Mouse (Mus musculus) retina, postnatal 1 day (tissue): Measurements from ENCODE around the gene 4930426L09Rik.

Experiments used
- DNase-seq: peaks from one replicate; pipeline ENCODE4 v3.0.0-alpha.2; 2012

4930426L09Rik gene

GRCm38 (mm10) chr2:18998054-18998478, at the start of gene 4930426L09Rik, which contains the start of gene Pip4k2a:
Gene 4930426L09Rik, plus strand, starts transcription at chr2:18998343.
Gene Pip4k2a, minus strand, starts transcription at chr2:18998126.
- peak; percentile 94 for DNase-seq

DNA sequence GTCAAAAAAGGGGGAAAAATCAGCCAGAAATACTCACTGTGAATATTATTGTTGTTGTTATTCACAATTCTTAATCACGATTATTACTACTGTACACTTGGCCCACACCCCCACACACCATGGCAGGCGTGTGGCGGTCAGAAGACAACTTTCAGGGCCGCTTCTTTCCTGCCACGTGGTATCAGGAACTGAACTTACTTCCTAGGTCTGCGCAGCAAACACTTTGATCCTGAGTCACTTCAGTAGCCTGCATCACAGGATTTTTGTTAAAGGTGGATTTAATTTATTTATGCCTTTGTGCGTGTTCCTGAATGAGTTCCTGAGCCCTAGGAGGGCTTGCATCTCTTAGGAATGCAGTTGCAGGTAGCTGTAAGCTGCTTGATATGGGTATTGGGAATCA, 49.4 kb upstream of the 4930426L09Rik start:
- DNase-seq, result no peak

- no peak for DNase-seq
Observed at GRCm38 (mm10) chr2:18950758-18951157, 47.4 kb upstream of the 4930426L09Rik start.

DNA sequence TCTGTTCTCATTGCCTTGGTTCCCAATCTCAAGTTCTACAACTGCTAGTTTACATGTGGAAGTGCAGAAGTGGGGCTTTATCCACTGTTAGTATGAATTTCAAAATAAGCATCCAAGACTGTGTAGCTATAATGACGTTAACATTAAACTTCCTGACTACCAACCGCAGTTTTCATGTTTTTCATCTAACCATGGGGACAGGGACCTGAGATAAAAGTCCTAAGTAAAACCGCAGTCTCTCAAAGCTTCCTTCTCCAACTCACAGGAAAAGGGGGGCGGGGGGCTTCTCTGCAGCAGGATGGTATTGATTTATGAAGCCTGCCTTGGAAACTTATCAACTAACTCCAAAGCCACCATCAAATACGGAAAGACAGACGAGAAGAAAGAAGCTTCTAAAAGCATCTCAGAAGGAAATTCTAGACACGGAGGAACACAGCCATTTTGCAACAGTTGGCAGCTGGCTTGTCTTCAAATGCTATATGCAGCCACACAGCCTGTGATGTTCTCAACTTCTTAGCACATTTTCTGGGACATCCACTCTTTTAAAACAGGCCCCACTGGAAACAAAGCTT, 46.0 kb upstream of the 4930426L09Rik start:
- DNase-seq, result no peak

GRCm38 (mm10) chr2:18954422-18954821, 43.7 kb upstream of the 4930426L09Rik start:
- DNase-seq, result no peak

GRCm38 (mm10) chr2:18955022-18955421, 43.1 kb upstream of the 4930426L09Rik start:
- no peak for DNase-seq

- DNase-seq, result no peak
Observed at GRCm38 (mm10) chr2:18955671-18956070, 42.5 kb upstream of the 4930426L09Rik start.

DNA sequence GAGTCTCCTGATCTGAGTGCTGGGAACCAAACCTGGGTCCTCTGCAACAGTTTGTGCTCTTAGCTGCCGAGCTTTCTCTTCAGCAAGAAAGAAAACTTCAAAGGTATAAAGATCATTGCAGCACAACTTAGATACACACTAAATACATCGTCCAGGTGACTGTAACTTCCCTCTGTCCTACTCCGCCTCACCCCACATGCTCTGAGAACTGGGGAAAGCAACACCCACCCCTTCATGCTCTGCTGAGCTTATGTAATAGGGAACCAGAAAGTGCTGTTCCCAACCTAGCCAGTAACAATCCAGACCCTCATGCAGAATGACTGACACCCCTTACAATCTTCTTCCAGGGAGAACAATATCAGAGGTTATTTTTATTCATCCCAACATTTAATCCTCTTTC, 41.7 kb upstream of the 4930426L09Rik start:
- DNase-seq, result no peak

DNA sequence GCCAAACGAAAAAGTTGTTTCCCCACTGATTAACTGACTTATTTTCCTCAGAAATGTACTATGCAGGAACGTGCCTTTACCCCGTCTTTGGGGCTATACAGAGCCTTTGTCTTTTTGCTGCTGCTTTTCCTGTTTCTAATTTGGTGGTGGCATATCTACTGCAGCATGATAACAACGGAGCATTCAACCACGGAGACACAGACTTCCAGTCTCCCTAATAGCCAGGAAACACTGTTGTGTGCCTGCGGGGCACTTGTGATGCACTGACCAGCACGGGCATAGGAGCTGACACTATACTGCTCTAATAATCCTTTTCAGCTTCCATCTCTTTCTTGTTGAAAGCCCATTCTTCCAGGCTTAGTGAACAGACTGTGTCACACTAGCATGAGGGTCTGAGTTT, 41.2 kb upstream of the 4930426L09Rik start:
- no peak for DNase-seq

DNA sequence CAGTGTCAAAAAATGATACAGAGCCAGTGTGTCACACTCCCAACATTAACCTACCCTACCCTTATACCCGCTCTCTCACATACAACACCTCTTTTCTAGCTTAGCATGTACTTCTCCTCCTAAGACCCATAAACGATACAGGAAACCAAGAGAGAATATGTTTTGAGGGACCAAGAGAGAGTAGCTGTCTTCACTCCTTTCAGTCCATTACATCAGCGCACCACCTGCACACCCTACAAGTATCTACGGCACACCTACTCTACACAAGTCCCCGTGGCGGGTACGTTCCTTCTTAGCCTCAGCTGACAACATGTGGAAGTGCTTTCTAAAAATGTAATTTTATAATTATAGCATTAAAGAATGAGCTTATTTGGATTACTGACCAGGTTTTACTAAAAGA, 40.7 kb upstream of the 4930426L09Rik start:
- no peak for DNase-seq

DNA sequence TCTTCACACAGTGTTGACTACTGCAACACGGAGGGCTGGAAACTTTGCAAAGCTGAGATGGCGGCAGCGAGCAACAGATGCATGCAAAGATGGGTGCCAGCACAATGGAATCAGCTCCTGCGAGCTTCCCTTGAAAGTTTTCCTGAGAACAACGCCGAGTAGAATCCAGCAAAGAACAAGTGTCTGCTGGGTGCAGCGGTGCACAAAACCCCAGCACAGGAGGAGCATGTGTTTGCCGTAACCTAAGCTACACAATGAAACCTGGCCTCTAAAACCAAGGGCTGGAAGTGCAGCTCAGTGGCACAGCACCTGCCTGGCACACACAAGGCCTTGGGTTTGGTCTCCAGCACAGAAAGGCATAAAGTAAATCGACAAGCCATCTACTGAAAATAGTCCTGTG, 40.1 kb upstream of the 4930426L09Rik start:
- no peak for DNase-seq

DNA sequence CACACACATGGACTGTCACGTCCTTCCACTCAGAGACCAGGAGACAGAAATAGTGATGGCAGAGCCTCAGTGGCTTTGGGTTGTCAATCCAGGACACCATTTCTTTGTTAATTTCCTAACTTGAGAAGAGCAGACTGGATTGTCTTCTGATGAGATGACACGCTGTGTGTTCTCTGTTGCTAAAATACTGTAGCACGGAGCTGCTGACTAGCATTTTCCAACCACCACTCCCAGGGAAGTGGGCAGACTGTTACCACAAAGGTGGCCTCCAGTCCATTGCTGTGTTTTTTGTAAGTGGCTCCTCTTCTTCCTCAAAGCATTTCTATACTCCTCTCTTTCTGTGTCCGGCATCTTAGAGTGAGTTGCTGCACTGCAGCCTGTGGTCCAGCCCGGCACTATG, 39.6 kb upstream of the 4930426L09Rik start:
- DNase-seq, result no peak

- no peak for DNase-seq
Observed at GRCm38 (mm10) chr2:18959008-18959407, 39.1 kb upstream of the 4930426L09Rik start.

DNA sequence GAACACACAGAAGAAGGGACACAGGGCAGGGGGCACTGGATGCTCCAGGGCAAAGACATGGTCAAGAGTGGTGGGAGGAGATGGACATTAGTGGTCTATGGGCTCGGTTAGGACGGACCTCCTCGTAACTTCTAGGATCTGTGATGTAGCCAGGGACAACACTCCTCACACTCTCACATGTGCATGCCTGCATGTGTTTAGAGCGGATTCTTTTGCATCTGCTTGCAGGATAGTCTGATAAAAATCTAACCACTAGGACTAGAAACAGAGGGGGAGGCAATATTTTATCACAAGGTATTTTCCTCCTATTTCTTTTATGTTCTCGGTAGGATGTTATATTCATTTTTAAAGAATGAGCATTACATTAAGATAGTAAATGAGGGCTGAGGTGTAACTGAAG, 38.6 kb upstream of the 4930426L09Rik start:
- no peak for DNase-seq

DNA sequence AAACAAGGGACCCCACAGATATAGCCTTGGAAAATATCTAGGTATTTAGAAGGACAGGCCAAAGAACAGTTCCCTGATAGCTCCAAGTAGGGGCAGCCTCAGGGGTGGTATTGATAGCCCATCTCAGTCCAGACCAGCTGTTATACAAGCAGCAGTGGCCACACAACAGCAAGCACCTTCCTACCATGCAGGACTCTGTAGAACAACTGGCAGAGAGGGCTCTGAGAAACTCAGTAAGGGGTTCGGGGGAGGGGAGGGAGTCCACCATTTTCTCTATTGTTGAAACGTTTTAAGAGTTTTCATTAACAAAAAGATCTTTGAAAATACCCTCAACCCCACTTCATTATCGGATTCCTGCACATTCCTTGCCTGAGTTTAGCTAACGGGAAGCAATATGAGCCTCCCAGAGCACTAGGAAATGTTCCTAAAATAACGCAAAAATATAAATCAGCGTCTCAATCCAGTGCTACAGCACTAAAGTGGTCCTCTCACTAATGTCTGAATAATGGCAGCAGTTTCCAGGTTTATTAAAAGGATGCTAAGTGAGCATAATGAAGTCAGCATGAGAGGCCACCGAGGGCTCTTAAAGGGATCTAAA, 37.7 kb upstream of the 4930426L09Rik start:
- no peak for DNase-seq

- DNase-seq, result no peak
Observed at GRCm38 (mm10) chr2:18962502-18962901, 35.6 kb upstream of the 4930426L09Rik start.

DNA sequence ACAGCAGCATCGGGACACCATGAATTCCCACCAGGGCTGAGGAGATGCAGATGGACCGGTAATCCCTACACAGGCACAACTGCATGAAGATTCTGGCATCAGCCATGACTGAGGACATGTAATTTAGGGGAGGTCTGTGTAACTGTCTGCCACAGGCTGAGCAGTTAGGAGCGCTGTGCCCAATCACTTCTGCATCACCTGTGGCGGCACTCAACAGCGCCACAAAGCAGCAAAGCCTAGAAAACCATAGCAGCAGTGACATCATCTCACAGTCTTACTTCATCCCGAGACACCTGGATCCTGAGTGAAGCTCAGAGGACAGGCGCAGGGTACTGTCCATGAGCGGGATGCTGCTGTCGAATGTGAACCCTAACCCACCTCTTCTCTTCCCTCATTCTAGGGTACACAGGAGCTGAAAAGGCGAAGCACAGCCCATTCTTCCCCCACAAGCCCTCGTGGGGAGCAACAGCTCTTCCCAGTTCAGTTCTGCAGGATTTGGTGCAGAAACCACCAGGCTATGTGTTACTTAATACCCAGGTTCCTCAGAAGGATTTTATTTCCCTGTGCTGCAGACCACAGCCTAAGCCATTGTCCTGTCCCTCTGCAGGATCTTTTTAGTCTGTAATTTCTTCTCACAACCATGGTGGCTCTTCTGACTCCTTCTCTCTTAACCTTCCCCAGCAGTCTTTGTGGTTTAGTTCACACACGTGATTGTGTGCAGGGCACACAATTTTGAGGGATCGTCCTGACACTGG, 34.7 kb upstream of the 4930426L09Rik start:
- no peak for DNase-seq

- peak; percentile 17 for DNase-seq
Observed at GRCm38 (mm10) chr2:18965108-18965507, 33.0 kb upstream of the 4930426L09Rik start.

- DNase-seq, result no peak
Observed at GRCm38 (mm10) chr2:18965950-18966349, 32.2 kb upstream of the 4930426L09Rik start.

GRCm38 (mm10) chr2:18966566-18966965, 31.6 kb upstream of the 4930426L09Rik start:
- DNase-seq, result no peak

DNA sequence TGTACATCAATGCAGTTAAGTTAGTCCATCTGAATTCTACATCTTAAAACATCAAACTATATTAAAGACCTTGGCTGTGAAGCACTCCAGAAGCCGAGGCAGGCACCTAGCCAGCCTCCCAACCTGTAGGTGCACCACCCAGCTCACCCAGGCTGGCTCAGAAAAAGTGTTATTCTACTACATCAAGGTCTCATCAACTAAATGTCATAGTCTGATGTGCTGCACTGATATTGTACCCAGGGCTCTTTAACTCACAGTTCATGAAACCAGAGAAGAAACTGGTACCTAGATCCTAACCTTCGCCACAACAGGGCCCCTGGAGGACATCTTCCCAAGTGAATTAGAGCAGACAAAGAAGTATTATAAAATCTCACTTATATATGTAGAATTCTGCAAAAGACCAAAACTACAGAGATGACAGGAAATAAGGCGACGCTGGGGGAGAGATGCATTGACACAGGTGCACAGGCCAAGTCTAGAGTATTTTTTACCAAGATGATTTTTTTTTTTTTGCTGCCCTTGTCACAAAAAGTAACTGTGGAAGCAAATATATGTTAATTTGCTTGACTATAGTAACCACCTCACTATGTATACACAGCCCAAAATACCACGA, 30.6 kb upstream of the 4930426L09Rik start:
- no peak for DNase-seq

GRCm38 (mm10) chr2:18969066-18969681, 29.0 kb upstream of the 4930426L09Rik start:
- no peak for DNase-seq

DNA sequence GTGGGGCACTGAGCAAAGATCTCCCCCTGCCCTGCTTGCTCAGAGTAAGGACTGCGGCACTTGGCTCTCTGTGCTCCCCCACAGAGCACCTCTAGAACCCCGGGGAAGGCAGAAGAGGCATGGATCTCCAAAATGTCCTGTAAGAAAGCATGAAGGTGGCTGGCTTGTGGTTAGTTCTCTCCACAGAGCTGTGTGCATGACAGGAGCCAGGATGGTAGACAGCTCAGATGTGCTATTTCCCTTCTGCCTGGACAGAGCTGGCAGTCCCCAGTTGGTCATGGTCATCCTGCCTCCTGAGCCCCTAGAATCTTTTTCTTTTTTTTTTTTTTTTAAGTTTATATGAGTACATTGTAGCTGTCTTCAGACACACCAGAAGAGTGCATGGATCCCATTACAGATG, 27.7 kb upstream of the 4930426L09Rik start:
- no peak for DNase-seq
